Mouse (Mus musculus): ENCODE results near the gene Ehmt1. TPM values are rescaled to one million over a fixed set of nuclear protein-coding genes. Genes with fewer than 3 reads are reported as not detected.

Ehmt1 gene
- total and polyA plus RNA-seq, 2 experiments: 21.8 to 24.0 TPM

GRCm38 (mm10) chr2:24781253-24781652 lies 138.2 kb downstream of the Ehmt1 start:
- WGBS: 60% methylated on average over 4 of the region's 4 CpGs
- H3K27me3 ChIP-seq (ENCODE audit: control insufficient read depth, insufficient read depth, low read length): no peaks in the 10 kb centered on the region
- no peaks in the 10 kb centered on the region for H3K4me1 ChIP-seq (ENCODE audit: control insufficient read depth, insufficient read depth, low read length)
- TF ChIP-seq POLR2A (IDR thresholded peaks at IDR 0.05; ENCODE audit: extremely low read depth, insufficient read depth, low read length): no peak
- TF ChIP-seq CTCF (IDR thresholded peaks at IDR 0.05; ENCODE audit: low read depth, low read length): no peak
- no peaks in the 10 kb centered on the region for H3K36me3 ChIP-seq (ENCODE audit: control insufficient read depth, insufficient read depth, low read length)
- H3K9ac ChIP-seq (ENCODE audit: low read depth, low read length): no peak overlapping the region
- no peak overlapping the region for H3K4me3 ChIP-seq (ENCODE audit: insufficient read depth, low read depth, low read length)
- no peak overlapping the region for H3K27ac ChIP-seq (replicated peaks; ENCODE audit: insufficient read depth, low read depth, low read length)
- no peaks in the 10 kb centered on the region for H3K79me2 ChIP-seq (ENCODE audit: control insufficient read depth, insufficient read depth, low read length)
- DNase-seq (ENCODE audit: extremely low read depth, low read depth, low spot score): no peak

- WGBS: 39% methylated on average over 4 of the region's 5 CpGs
- no peaks in the 10 kb centered on the region for H3K79me2 ChIP-seq (ENCODE audit: control insufficient read depth, insufficient read depth, low read length)
- DNase-seq (ENCODE audit: extremely low read depth, low read depth, low spot score): no peak
- no peaks in the 10 kb centered on the region for H3K36me3 ChIP-seq (ENCODE audit: control insufficient read depth, insufficient read depth, low read length)
- TF ChIP-seq POLR2A (IDR thresholded peaks at IDR 0.05; ENCODE audit: extremely low read depth, insufficient read depth, low read length): no peak
- TF ChIP-seq CTCF (IDR thresholded peaks at IDR 0.05; ENCODE audit: low read depth, low read length): no peak
- no peaks in the 10 kb centered on the region for H3K27me3 ChIP-seq (ENCODE audit: control insufficient read depth, insufficient read depth, low read length)
- H3K4me3 ChIP-seq (ENCODE audit: insufficient read depth, low read depth, low read length): no peak overlapping the region
- H3K27ac ChIP-seq (replicated peaks; ENCODE audit: insufficient read depth, low read depth, low read length): no peak overlapping the region
- H3K4me1 ChIP-seq (ENCODE audit: control insufficient read depth, insufficient read depth, low read length): no peaks in the 10 kb centered on the region
- no peak overlapping the region for H3K9ac ChIP-seq (ENCODE audit: low read depth, low read length)
Measured at GRCm38 (mm10) chr2:24776831-24777230, 142.6 kb downstream of the Ehmt1 start.

DNA sequence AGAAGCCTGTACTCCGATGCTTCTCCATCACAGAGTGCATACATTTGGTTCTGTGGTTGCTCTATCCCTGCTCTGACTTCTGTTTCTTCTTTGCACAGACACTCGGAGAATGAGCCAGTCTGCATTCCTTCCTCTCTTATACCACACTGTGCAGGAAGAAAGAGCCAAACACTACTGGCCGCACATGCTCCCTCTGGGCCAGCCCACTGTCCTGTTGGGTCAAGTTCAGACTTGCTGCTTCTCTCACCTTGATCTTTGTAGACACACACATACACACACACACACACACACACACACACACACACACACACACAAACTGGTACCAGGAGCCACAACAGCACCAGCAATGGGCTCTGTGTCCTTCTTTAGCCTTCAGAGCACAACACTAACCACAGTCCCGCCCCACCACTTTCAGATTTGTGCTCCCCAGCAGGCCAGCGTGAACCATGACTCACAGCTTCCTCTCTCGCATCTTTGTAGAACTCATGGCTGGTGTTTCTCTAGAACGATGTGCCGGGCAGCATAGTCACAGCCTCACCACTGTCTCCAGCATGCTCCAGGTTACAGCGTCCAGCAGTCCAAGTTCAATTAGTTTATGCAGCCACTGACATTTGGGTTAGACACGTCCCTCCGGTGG lies 143.3 kb downstream of the Ehmt1 start:
- H3K27me3 ChIP-seq (ENCODE audit: control insufficient read depth, insufficient read depth, low read length): no peaks in the 10 kb centered on the region
- 72% methylated on average over 11 of the region's 11 CpGs for WGBS
- no peak overlapping the region for H3K4me3 ChIP-seq (ENCODE audit: insufficient read depth, low read depth, low read length)
- H3K79me2 ChIP-seq (ENCODE audit: control insufficient read depth, insufficient read depth, low read length): no peaks in the 10 kb centered on the region
- H3K4me1 ChIP-seq (ENCODE audit: control insufficient read depth, insufficient read depth, low read length): no peaks in the 10 kb centered on the region
- H3K27ac ChIP-seq (replicated peaks; ENCODE audit: insufficient read depth, low read depth, low read length): no peak overlapping the region
- no peak for TF ChIP-seq POLR2A (IDR thresholded peaks at IDR 0.05; ENCODE audit: extremely low read depth, insufficient read depth, low read length)
- TF ChIP-seq CTCF (IDR thresholded peaks at IDR 0.05; ENCODE audit: low read depth, low read length): no peak
- DNase-seq (ENCODE audit: extremely low read depth, low read depth, low spot score): no peak
- no peak overlapping the region for H3K9ac ChIP-seq (ENCODE audit: low read depth, low read length)
- no peaks in the 10 kb centered on the region for H3K36me3 ChIP-seq (ENCODE audit: control insufficient read depth, insufficient read depth, low read length)

GRCm38 (mm10) chr2:24774832-24775231 lies 144.6 kb downstream of the Ehmt1 start:
- Histone ChIP-seq H3K9ac (ENCODE audit: low read depth, low read length) (no peak overlapping the region), H3K27me3 (ENCODE audit: control insufficient read depth, insufficient read depth, low read length) (no peaks in the 10 kb centered on the region), H3K4me1 (ENCODE audit: control insufficient read depth, insufficient read depth, low read length) (no peaks in the 10 kb centered on the region), H3K36me3 (ENCODE audit: control insufficient read depth, insufficient read depth, low read length) (no peaks in the 10 kb centered on the region), H3K27ac (replicated peaks; ENCODE audit: insufficient read depth, low read depth, low read length) (no peak overlapping the region), H3K4me3 (ENCODE audit: insufficient read depth, low read depth, low read length) (no peak overlapping the region), H3K79me2 (ENCODE audit: control insufficient read depth, insufficient read depth, low read length) (no peaks in the 10 kb centered on the region)
- TF ChIP-seq CTCF (IDR thresholded peaks at IDR 0.05; ENCODE audit: low read depth, low read length): no peak
- TF ChIP-seq POLR2A (IDR thresholded peaks at IDR 0.05; ENCODE audit: extremely low read depth, insufficient read depth, low read length): no peak
- DNase-seq (ENCODE audit: extremely low read depth, low read depth, low spot score): no peak
- 60% methylated on average over 7 of the region's 7 CpGs for WGBS

- WGBS: 69% methylated on average over 4 of the region's 4 CpGs
- Histone ChIP-seq H3K9ac (ENCODE audit: low read depth, low read length) (no peak overlapping the region), H3K4me1 (ENCODE audit: control insufficient read depth, insufficient read depth, low read length) (no peaks in the 10 kb centered on the region), H3K27ac (replicated peaks; ENCODE audit: insufficient read depth, low read depth, low read length) (no peak overlapping the region), H3K27me3 (ENCODE audit: control insufficient read depth, insufficient read depth, low read length) (no peaks in the 10 kb centered on the region), H3K36me3 (ENCODE audit: control insufficient read depth, insufficient read depth, low read length) (no peaks in the 10 kb centered on the region), H3K79me2 (ENCODE audit: control insufficient read depth, insufficient read depth, low read length) (no peaks in the 10 kb centered on the region), H3K4me3 (ENCODE audit: insufficient read depth, low read depth, low read length) (no peak overlapping the region)
- no peak for DNase-seq (ENCODE audit: extremely low read depth, low read depth, low spot score)
- TF ChIP-seq POLR2A (IDR thresholded peaks at IDR 0.05; ENCODE audit: extremely low read depth, insufficient read depth, low read length) (no peak), CTCF (IDR thresholded peaks at IDR 0.05; ENCODE audit: low read depth, low read length) (no peak)
Measured at GRCm38 (mm10) chr2:24770861-24771260, 148.6 kb downstream of the Ehmt1 start.

- Histone ChIP-seq H3K36me3 (ENCODE audit: control insufficient read depth, insufficient read depth, low read length) (no peaks in the 10 kb centered on the region), H3K4me3 (ENCODE audit: insufficient read depth, low read depth, low read length) (no peak within 1 kb of the TSS), H3K9ac (ENCODE audit: low read depth, low read length) (no peak within 1 kb of the TSS), H3K4me1 (ENCODE audit: control insufficient read depth, insufficient read depth, low read length) (0 out of 2 replicates have a peak, but pooled peaks cover 1% of the 10 kb centered on the region), H3K79me2 (ENCODE audit: control insufficient read depth, insufficient read depth, low read length) (no peaks in the 10 kb centered on the region), H3K27ac (replicated peaks; ENCODE audit: insufficient read depth, low read depth, low read length) (no peak within 1 kb of the TSS), H3K27me3 (ENCODE audit: control insufficient read depth, insufficient read depth, low read length) (peaks cover 24% of the 10 kb centered on the region)
- no peak for DNase-seq (ENCODE audit: extremely low read depth, low read depth, low spot score)
- 1% methylated on average over 42 of the region's 42 CpGs for WGBS
- TF ChIP-seq POLR2A (IDR thresholded peaks at IDR 0.05; ENCODE audit: extremely low read depth, insufficient read depth, low read length): no peak
- no peak for TF ChIP-seq CTCF (IDR thresholded peaks at IDR 0.05; ENCODE audit: low read depth, low read length)
Measured at GRCm38 (mm10) chr2:24763115-24763557, 156.3 kb downstream of the Ehmt1 start, which contains the start of gene Cacna1b. Gene Cacna1b, minus strand, starts transcription at chr2:24763152.

Measured in liver, adult 2 months (tissue).